Mouse (Mus musculus): ENCODE data around the gene Rgs10. TPM values are rescaled to one million over a fixed set of nuclear protein-coding genes. Genes with fewer than 3 reads are reported as not detected.
"Not testable (repeated sequence)": the region's sequence is repeated elsewhere in the genome, so short reads cannot be mapped to it uniquely, and the experiment has no call there.

Gene Rgs10
- polyA plus RNA-seq, 2 experiments from 2014 or later: 294 to 357 TPM

DNA sequence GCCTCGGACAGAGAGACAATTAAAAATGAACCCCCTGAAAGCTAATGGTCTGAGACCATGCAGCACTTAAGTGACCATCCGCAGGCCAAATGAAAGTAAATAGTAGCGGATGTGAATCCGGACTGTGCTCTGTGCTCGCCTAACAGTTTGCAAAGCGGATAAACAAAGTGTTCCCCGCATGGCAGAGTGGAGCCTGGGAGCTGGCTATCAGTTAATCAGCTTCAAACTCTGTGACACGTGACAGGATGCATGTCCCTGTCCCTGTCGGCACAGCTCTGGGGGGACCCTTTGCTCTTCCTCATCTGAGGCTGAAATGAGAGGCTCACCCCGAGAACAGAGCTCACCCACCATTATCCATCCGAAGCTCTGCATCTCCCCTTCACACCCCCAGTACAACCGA, 49.2 kb downstream of the Rgs10 start:
- no peak for ATAC-seq

DNA sequence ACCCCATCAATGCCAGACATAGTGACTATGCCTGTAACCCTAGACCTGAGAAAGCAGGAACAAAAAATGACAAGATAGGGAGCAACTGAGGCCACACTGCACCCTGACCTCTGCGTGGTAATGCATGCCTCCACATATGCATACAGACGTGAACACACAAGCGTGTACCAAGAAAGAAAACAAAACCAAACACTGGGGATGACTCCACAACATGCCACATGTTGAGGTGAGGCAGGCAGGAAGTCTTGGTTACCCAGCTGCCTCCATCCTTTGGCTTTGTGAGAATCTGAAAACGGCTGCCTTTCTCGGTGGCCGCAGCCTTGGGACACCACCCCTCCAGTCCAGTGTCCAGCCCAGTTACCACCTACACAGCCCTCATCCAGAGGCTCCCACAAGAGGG, 49.7 kb downstream of the Rgs10 start:
- peak; percentile 28 for ATAC-seq

DNA sequence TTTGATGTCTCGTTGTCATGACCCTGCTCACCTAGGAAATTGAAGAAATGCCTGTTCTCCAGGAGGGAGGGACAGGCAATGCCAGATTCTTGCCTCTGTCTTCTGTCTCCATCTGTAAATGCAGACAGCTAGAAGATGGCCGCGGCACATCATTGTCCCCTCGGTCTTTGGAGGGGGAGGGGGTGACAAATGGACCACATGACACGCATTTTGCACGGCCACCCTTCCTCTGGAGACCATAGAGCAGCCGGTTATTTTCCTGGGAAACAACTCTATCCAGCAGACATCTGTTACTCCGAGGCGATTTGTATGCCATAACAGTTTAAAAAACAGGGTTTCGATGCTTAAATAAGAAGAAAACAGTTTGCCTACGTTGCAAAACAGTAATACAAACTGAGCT, 51.9 kb downstream of the Rgs10 start:
- ATAC-seq: no peak

DNA sequence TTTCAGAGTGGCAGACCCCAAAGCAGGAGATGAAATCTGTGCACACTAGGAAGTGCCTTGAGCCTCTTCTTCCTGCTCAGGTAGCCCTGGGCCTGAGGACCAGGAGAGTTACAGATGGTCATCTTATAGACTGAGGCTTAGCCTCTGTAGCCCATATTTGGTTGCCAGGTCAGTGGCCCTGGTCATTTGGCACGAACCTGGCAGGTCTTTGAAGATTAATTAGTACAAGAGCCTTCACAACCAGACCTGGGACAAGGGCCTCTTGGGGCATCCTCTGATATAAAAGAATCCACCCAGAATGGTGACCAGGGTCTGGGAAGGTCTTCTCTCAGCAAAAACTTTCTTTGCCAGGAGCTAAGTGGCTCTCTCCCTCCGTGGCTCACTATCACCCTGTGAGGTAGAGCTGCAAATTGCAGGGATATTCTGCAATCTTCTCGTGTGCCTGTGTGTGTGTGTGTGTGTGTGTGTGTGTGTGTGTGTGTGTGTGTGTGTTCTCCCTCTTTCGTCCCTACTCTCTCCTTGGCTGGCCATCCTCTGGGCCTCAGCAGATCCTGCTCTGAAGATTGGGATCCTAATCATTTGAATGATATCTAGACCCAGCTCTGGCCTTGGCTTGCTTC, 53.4 kb downstream of the Rgs10 start:
- no peak for ATAC-seq

DNA sequence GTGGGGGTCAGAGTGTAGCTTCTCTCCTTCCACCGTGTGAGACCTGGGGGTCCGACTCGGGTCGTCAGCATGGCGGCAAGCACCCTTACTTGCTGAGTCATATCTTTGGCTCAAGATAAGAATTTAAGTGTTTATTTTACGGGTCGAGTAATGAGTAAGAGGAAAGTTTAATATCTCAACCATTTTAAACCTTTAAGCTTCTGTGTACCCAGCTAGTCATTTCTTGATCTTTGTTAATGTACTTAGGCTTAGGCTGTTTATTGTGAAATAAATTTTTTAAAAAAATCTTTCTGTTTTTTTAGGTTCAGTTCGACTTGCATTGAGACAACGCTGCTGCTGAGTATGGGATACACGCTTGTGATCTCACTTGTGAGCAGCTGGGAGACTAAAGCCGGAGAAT, 54.0 kb downstream of the Rgs10 start:
- no peak for ATAC-seq

DNA sequence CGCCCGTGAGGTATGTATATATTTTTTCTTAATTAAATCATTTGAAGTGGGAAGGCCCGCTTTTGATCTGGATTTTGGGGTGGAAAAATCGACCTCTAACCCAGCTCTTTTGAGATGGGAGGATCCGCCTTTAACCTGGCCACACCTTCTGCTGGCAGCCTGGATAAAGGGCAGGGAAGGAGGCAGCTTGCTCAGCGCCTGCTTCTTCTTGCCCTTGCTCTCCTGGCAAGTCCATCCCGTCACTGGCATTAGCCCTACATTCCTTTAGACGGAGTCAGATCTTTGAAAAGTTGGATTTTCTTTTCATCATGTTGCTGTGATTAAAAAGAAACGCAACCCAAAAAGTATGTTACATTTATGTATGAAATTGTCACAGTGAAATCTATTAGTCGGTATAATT, 54.8 kb downstream of the Rgs10 start:
- ATAC-seq: no peak

DNA sequence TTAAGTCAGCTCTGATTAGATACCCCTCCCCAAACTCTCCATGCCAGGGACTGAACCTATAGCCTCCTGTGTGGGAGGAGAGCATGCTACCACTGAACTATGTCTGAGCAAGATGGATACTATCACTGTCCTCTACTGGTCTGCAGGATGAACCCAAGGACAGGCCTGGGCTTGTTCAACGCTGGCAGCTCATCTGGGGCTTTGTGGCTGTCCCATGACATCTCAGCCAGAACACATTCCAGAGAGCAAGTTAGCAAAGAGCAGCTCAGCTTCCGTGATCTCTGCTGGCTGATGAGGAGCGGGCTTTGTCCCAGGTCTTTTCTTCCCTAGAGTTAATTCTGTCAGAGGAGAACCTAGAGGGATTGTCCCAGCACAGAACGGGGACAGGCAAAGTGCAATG, 55.6 kb downstream of the Rgs10 start:
- ATAC-seq: no peak

DNA sequence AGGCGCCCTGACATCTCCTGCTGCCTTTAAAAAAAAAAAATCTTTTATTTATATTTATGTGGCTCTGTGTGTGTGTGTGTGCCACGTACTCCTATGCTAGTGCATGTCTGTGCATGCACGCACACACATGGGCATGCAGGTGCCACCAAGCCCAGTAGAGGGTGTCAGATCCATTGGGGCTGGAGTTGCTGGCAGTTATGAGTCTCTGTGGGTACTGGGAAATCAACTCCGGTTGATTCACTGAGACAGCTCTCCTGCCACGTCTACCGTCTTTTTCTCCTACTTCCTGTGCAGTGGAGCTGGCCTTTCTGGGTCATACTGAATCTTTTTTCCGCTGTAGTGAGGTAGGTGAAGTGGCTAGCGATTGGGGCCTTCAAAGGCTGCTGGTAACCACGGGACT, 58.8 kb downstream of the Rgs10 start:
- ATAC-seq: peak; percentile 36

DNA sequence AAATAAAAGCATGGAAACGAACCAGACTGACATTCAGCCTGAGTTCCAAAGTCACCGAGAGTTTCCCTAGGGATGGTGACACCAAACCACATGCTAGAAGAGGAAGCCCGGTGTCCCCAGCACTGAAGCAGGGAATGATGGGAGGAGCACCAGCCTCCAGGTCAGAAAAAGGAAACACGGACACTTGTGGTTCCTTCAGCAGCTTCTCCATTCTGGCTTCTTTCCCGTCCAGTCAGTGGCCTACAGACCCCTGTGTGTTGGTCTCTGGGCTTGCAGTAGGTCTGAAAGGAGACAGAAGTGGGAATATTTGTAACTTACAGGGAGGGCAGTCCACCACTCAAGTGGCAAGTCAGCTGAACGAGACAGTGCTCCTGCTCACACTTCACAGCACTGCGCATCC, 59.4 kb downstream of the Rgs10 start:
- no peak for ATAC-seq

DNA sequence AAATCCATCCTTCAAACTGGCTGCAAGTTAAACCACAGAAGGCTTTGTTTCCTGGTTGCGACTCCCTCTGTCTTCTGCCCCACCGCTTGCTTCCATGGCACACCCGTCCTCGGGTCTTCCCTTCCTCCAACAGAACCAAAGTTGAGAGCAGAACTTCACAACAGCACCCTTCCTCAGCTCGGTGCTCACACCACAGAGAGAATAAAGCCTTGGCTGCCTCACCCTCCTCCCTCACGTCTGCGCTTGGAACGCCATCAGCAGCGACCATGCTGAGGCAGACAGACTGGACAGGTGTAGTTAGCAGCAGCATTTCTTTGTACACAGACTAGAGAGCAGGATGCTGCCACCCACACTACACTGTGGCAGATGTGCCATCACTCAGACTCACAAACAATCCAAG, 59.8 kb downstream of the Rgs10 start:
- no peak for ATAC-seq

DNA sequence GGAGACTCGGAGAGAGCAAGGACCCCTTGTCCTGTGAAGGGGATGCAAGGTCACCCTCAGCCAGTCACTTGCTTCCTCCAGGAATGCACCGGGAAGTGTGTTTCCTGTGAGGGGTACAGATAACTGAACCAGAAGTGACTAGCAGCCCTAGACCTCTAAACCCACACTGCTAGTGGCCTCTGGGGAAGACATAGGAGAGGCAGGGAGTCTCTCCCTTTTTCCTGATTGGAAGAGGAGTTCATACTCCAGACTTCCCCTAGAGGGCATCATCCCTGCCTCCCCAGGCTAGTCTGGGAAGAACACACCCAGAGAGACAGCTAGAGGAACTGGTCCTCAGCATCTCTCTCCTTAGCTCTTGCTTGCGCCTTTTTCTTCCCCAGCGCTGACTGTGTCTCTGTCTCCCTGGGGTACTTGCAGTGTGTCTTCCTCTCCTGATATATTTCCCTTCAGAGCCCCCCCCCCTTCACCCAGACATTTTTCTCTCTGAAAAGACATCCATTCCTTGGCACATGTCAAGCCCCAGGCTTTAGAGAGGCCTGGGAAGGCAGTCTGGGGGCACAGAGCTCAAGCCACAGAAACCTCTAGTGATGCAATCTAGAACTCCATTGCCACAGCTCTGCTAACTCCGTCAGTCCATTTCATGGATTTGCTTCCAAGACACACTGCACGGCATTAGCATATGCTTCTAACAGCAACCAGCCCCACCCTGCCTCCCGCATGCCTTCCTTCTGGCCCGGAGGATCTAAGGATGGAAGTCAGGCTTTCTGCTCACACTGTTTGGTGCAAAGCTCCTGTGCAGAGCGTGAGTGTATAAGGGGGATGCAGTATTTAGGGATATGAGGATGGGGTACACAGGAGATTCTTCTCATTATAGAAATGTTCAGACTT, 61.4 kb downstream of the Rgs10 start:
- no peak for ATAC-seq

DNA sequence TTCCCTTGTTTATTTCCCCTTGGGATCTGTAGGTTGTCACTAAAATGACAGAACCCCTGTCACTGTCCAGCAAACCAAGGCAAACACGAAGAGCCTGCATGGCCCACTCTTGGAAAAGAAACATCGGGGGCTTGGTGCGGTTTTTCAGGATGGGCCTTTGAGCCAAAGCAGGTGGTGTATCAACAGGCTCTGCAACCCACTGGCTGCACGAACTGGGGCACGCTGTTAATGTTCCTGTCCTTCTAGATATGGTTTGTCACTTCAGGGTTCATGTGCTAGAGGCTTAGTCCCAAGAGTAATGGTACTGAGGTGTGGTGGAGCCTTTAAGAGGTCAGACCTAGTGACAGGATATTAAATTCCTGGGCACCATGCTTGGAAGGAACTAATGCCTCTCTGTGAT, 63.1 kb downstream of the Rgs10 start:
- ATAC-seq: no peak

DNA sequence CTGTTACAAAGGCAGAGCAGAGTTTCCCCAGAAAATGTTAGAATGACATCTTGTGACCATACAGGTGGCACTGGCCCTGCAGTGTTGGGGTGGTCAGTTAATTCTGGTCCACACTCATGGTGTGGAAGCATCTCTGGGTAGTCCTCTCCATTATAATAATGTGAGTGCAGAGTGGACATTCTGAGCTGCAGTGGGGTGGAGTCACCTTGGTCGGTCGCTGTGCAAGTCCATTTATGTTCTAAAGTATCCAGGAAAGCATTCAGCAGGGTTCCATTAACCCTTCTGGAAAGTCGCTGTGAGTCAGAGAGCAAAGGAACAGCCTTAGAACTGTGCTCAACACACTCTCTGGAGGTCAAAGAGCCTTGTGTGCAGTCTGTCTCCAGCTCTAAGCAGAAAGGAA, 65.8 kb downstream of the Rgs10 start:
- ATAC-seq: no peak

DNA sequence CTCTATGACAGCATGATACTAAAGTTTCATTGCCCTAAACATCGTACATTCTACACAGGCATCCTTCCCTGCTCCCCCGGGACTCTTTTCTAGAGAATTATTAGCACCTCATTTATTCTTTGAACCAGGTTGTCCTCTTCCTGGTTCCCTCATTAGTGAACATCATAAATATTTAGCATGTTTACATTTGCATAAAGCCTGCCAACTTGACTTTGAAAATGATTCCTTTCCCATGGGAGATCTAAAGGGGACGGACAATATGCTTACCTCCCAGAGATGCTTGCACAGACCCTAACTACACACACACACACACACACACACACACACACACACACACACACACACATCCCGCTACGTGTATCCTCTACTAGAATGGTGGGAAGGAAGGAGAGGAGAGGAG, 67.4 kb downstream of the Rgs10 start:
- no peak for ATAC-seq

DNA sequence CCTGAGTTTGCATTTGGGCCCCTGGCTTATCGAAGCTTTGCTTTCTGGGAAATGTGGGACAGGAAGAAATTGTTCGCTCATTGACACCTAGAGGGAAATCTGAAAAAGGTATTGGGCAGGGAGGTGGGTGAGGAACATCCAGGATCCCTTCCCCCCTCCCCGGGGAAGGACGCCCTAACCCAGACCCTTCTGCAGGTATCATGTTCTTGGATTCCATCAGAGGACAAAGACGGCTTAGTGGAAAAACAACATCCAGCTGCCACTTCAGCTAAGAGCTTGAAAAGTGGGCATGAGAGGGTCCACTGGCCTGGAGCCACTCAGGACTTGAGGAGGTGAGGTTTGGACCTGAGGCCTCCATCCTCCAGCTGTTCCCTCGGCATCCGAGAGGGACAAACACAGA, 68.2 kb downstream of the Rgs10 start:
- ATAC-seq: no peak

DNA sequence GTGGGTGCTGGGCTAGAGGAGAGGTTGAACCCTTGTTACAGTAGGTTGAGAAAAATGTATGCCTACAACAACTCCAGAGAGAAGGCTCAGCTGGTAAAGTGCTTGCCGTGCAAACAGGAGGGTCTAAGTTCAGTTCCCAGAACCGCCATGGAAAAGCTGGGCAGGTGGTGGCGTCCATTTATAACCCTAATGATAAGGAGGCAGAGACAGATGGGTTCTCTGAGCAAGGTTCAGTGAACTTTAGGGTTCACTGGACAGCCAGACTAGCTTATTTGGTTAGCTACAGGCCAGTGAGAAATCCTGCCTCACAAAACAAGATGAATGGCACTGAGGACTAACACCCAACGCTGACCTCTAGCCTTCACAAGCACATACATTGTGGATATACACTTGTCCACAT, 68.8 kb downstream of the Rgs10 start:
- no peak for ATAC-seq

DNA sequence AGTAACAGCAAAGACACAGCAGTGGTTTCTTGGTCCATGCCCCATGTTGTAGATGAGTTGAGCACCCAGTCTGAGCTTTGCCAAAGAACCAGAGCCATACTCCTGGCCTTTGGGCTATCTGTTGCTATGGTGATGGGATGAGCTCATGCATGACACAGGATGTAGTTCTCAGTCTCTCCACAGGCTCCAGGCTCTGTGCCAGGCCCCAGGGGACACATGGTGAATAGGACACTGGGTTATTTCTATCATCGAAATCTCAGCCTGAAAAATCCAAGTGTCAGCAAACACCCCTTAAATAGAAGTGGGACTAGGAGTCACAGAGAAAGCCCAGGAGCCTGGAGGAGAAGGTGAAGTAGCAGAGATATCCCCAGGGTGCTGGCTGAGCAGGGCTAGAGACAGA, 70.0 kb downstream of the Rgs10 start:
- no peak for ATAC-seq

DNA sequence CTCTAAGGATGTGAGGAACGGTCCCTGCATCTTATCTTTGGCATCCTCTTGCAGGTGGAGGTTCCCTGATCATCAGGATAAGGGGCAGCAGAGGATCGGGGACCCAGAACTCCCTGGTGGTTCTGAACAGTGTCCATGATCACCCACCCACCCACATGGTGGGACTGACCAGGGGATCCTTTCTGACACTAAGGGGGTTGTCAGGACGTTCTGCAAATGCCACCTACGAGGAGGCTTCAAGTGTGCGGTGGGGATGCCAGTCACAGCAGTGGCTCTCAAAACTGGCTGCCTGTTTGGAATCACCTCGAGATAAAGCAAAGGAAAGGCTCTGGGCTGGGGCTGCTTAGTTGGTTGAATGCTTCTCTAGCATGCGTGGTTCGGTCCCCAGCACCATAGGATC, 71.6 kb downstream of the Rgs10 start:
- no peak for ATAC-seq

DNA sequence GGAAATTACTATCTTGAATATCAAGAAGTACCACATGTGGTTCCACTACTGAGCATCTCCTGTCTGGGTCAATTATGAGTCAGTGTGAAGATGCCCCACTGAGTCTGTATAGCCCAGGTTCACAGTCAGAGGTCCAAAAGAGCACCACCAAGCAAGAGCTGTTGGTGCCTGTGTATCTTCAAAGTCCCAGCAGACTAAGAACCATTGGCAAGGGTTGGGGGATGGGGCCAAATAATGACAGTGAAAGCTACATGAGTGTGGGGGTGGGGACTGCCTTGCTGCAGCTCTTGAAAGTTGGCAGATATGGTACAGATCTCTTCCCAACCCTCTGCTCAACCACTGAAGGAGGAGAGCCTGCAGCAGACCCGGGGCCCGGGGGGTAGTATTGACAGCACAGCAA, 72.0 kb downstream of the Rgs10 start:
- peak; percentile 28 for ATAC-seq

DNA sequence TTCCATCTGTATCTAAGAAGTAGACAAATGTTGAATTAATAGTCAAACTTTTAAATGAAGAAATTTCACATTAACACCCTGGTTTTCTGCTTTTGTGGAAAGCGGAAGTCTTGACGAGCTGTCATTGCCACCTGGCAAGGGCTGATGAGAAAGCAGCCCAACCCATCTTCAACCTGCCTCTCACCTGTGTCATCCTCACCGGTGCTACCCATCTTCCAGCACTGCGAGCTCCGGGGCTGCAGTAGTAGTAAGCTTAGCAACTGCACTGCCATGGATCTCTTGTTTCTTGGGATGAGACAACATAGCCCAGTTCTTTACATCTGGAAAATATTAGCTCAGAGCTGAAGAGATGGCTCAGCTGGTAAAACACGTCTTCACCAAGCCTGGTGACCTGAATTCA, 72.9 kb downstream of the Rgs10 start:
- ATAC-seq: no peak

DNA sequence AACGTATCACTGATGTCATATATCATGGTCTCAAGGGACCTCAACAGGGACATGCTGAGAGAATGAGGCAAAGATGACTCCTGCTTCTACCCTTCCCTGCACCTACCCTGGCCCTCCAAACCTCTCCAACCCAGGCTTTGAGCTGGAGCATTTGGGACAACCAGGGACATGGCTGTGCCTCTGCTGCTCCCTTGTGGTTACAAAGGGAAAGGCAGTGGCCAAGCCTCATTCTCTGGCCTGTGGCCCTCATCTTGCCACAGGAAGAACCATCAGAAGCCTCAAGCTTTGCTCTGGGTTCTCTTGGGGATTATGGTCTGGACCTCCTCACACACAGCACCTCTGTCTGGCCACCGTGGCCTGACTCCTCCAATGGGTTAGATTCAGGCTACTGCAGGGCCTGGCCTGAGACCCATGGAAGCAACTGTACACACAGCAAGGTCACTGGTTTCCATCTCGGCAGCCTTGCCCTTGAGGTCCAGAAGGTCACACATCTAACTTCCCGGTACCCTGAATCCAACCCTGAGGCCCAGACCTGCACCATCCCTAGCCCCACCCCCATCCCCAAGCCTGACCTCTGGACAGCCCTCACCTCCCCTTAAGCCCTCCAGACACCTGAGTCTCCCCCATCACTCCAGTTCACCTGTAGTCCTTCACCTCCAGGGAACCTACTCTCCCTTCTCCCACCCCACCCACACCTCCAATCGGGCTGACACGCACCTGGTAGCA, 73.5 kb downstream of the Rgs10 start:
- ATAC-seq: no peak

DNA sequence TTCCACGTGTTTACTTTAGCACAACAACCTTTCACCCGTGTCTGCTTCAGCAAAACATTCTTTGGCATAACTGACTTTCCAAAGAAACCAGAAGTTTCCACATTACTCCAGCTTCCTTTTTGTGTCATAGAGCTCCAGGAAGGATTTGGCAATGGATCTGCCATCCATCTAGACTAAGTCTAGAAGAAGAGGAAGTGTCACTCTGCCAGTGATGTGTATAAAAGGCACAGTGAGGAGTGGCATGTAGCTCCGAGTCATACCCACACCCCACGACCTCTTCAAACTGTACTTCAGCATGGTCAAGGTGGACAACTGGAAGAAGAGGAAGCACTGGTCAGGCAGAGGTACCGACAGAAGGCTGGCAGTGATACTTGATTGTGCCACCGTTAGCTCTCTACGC, 74.1 kb downstream of the Rgs10 start:
- no peak for ATAC-seq

DNA sequence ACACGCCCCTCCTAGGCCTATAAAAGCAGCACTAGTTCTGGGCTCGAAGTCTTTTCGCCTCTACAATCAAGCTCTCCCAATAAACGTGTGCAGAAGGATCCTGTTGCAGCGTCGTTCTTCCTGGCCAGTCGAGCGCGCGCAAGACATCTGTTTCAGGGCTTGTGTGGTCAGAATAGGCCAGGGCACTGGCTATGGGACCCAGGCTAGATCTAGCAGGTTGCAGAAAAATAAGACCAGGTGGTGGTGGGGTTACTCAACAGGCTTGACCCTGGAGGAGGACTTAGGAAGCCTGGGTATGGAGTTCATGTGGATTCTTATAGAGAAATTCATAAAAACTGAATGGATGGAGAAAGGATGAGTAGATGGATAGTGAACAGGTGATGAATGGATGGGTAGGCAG, 75.9 kb downstream of the Rgs10 start:
- ATAC-seq: not testable (repeated sequence)

DNA sequence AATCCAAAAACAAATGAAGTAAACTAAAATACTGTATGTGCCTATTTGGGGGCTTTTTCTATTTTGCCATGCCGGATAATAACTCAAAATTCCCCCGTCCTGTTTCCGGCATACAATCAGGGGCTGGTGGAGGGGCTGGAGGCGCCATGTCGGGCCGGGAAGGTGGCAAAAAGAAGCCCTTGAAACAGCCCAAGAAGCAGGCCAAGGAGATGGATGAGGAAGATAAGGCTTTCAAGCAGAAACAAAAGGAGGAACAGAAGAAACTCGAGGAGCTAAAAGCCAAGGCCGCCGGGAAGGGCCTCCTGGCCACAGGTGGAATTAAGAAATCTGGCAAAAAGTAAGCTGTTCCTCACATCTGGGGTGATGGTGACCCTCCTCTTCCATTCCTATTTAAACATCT, 78.2 kb downstream of the Rgs10 start:
- ATAC-seq: not testable (repeated sequence)
